Mouse (Mus musculus) bone marrow macrophage, adult 2 months (primary cell): ENCODE data around the gene Nckap5l.

Experiments used
- CTCF ChIP-seq: IDR thresholded peaks from 2 replicates; pipeline ENCODE4 v1.5.1; 2012; ENCODE audit warnings: low read depth, mild to moderate bottlenecking, low read length, moderate library complexity
- POLR2A ChIP-seq: IDR thresholded peaks from 2 replicates; pipeline ENCODE4 v1.6.1; 2012; ENCODE audit warnings: mild to moderate bottlenecking, low read depth, low read length, borderline replicate concordance

DNA sequence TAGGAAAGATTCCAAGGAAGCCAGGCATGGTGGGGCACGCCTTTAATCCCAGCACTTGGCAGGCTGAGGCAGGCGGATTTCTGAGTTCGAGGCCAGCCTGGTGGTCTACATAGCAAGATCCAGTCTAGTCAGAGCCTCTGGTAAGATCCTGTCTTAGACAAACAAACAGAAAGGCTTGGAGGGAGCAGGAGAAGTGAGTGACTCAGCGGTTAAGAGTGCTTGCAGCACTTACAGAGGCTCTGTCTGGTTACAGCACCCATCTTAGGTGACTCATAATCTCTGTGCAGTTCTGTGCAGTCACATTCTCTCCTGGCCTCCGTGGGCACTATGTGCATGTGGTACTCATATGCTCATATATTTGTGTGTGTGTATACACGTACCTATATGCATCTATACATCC lies 56.9 kb downstream of the Nckap5l start:
- TF ChIP-seq CTCF (no peak), POLR2A (no peak)
